Mouse (Mus musculus) midbrain, postnatal 0 days (tissue): Measurements from ENCODE around the gene Srrd. TPM values are rescaled to one million over a fixed set of nuclear protein-coding genes. Genes with fewer than 3 reads are reported as not detected.

ENCODE experiments used
- ATAC-seq: fragments of 200-750 bp; cut with Nextera tagmentation; 2 replicates; pipeline ENCODE4 v1.8.0; 2017; ENCODE audit warnings: moderate number of reproducible peaks, mild to moderate bottlenecking, moderate TSS enrichment, moderate library complexity; ENCODE audit not compliant: low FRiP score
- DNase-seq: peaks from one replicate; pipeline ENCODE4 v3.0.0-alpha.2; 2015; ENCODE audit warnings: low spot score
- H3K27ac ChIP-seq: fragments of 300-500 bp; sonication (generic); 2 replicates; pipeline ENCODE4 v1.5.1; 2014; ENCODE audit warnings: low read depth, mild to moderate bottlenecking, low read length, mixed read lengths
- H3K27me3 ChIP-seq: fragments of 300-500 bp; sonication (generic); 2 replicates; pipeline ENCODE4 v1.6.1; 2014; ENCODE audit warnings: low read length, control low read depth, mixed read lengths; ENCODE audit not compliant: insufficient read depth
- H3K36me3 ChIP-seq: fragments of 300-500 bp; sonication (generic); 2 replicates; pipeline ENCODE4 v1.6.1; 2014; ENCODE audit warnings: low read length, control low read depth, mixed read lengths; ENCODE audit not compliant: insufficient read depth
- H3K4me1 ChIP-seq: fragments of 300-500 bp; sonication (generic); 2 replicates; pipeline ENCODE4 v1.6.1; 2014; ENCODE audit warnings: mild to moderate bottlenecking, control low read depth, antibody characterized with exemption, low read length, mixed read lengths; ENCODE audit not compliant: insufficient read depth
- H3K4me2 ChIP-seq: fragments of 300-500 bp; sonication (generic); 2 replicates; pipeline ENCODE4 v1.6.1; 2014; ENCODE audit warnings: low read depth, mild to moderate bottlenecking, low read length, mixed read lengths; ENCODE audit not compliant: poor library complexity, severe bottlenecking
- H3K4me3 ChIP-seq: fragments of 300-500 bp; sonication (generic); 2 replicates; pipeline ENCODE4 v1.5.1; 2014; ENCODE audit warnings: low read depth, mild to moderate bottlenecking, low read length, moderate library complexity
- H3K9ac ChIP-seq: fragments of 300-500 bp; sonication (generic); replicated peaks from 2 replicates; pipeline ENCODE4 v1.6.1; 2014; ENCODE audit warnings: mild to moderate bottlenecking, low read length, moderate library complexity, mixed read lengths; ENCODE audit not compliant: poor library complexity, severe bottlenecking
- H3K9me3 ChIP-seq: fragments of 300-500 bp; sonication (generic); 2 replicates; pipeline ENCODE4 v1.6.1; 2016; ENCODE audit warnings: low read length, control low read depth
- CTCF ChIP-seq: IDR thresholded peaks from 2 replicates; pipeline ENCODE4 v1.5.1; 2016; ENCODE audit warnings: antibody characterized with exemption, mild to moderate bottlenecking
- WGBS: fragments of 180-500 bp; shearing (Covaris S2); extraction: QIAGEN DNeasy Blood & Tissue Kit; methylation state at CpG from one replicate; pipeline ENCODE4 v1.1.7; 2014; 5-methylcytosine and 5-hydroxymethylcytosine counted together
- polyA plus RNA-seq: library from polyadenylated mRNA; unstranded; fragments of >200 nt; fragmentation: Nextera tagmentation; extraction: Ambion mirVana; gene quantifications from 2 replicates; pipeline ENCODE4 v1.2.1, GENCODE M21; 2015
- total RNA-seq: library from RNA; depleted of rRNA; stranded (reverse); fragments of >200 nt; gene quantifications from 2 replicates; pipeline ENCODE4 v1.2.3, GENCODE M21; 2014

Srrd gene
- total and polyA plus RNA-seq, 2 experiments from 2014 or later, result 49.0 to 60.5 TPM

DNA sequence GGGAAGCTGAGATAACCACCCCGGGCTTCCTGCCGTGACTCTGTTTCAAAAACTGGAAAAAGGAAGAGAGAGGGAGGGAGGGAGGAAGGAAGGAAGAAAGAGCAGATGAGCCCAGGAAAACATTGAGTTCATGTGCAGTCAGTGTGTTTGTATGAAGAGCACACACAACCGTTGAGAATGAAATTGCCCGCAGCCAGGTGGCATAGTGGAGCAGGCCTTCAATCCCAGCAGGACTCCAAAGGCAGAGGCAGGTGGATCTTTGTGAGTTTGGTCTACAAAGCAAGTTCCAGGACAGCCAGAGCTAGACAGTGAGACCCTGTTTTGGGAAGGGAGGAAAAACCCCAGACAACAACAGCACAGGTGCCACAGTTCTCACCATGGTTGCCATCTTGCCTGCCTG lies 24.5 kb upstream of the Srrd start:
- no peak overlapping the region for H3K4me3 ChIP-seq
- no peak overlapping the region for H3K9ac ChIP-seq
- no peaks in the 10 kb centered on the region for H3K27me3 ChIP-seq
- ATAC-seq (no peak), DNase-seq (no peak)
- H3K4me2 ChIP-seq, result no peak overlapping the region
- H3K4me1 ChIP-seq, result peaks cover 17% of the 10 kb centered on the region
- H3K36me3 ChIP-seq, result peaks cover 53% of the 10 kb centered on the region
- TF ChIP-seq CTCF, result peak; percentile 40
- no peak overlapping the region for H3K27ac ChIP-seq
- 93% methylated on average over 4 of the region's 4 CpGs for WGBS
- no peaks in the 10 kb centered on the region for H3K9me3 ChIP-seq

DNA sequence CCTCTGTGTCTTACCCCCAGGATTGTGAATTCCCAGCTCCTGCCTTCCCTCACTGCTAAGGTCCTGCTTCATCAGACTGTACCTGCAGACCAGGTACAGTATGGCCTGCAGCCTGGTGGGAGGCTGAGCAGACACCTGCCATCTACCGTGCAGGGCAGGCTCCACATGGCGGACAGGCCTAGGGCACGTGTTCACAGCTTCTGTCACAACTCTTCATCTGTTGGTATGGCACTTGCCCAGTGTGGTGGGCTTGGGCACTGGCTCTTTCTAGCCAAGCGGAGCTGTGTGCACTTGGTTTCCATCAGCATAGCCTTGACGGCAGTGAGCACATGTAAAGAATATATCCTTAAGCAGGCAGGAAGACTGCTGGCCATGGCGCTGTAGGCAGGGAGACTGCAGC lies 24.0 kb upstream of the Srrd start:
- no peak for DNase-seq
- ATAC-seq, result no peak
- H3K4me2 ChIP-seq, result no peak overlapping the region
- WGBS, result 97% methylated on average over 6 of the region's 6 CpGs
- H3K9me3 ChIP-seq, result no peaks in the 10 kb centered on the region
- H3K9ac ChIP-seq, result no peak overlapping the region
- H3K27ac ChIP-seq, result no peak overlapping the region
- no peak overlapping the region for H3K4me3 ChIP-seq
- no peaks in the 10 kb centered on the region for H3K27me3 ChIP-seq
- H3K36me3 ChIP-seq, result peaks cover 53% of the 10 kb centered on the region
- TF ChIP-seq CTCF, result no peak
- peaks cover 13% of the 10 kb centered on the region for H3K4me1 ChIP-seq

DNA sequence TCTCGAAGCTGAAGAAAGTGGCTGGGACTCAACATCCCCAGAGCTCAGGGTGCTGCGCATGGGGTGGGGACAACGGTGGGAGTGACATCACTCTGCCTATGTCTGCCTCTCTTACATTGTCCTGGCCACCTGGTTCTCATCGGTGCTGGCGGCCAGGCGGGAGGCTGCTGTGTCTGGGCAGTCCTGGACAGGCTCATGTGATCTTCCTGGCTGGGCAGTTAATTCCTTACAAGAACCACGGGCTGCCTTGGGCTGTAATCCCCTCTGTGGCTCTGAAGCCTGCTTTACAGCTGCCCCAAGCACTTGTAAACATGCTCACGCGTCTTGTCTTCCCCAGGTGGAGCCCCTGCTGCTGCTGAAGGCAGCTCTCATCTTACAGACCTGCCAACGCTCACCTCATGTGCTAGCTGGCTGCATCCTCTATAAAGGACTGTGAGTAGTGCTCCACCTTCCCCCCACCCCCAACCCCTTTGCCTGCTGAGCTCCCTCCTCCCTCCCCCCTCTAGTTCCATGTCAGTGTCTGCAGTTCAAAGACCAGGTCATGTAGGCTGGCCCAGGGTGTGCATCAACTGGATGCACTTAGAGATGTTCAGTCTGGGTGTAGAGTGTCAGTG lies 21.5 kb upstream of the Srrd start:
- ATAC-seq, result no peak
- Histone ChIP-seq H3K27ac (no peak overlapping the region), H3K36me3 (peaks cover 45% of the 10 kb centered on the region)

DNA sequence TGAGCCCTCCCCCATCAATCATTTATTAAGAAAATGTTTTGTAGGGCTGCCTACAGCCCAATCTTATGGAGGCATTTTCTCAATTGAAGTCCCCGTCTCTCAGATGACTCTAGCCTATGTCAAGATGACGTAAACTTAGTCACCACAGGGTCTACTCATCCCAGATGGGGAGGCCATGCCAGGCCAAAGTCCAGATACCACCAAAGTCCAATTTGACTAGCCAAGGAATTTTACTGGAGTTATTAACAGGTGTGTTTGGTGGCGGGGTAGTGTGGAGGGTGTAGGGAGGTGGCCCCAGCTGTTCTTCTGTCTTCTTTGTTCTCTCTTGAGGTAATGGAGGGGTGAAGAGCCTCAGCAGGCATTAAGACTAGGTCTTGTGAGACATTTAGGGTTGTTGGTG lies 17.2 kb upstream of the Srrd start:
- Histone ChIP-seq H3K4me2 (no peak overlapping the region), H3K9ac (no peak overlapping the region), H3K36me3 (peaks cover 40% of the 10 kb centered on the region), H3K27ac (no peak overlapping the region), H3K9me3 (no peaks in the 10 kb centered on the region), H3K4me3 (no peak overlapping the region), H3K4me1 (no peaks in the 10 kb centered on the region), H3K27me3 (no peaks in the 10 kb centered on the region)
- ATAC-seq (no peak), DNase-seq (no peak)
- WGBS, result 96% methylated on average over 3 of the region's 3 CpGs
- no peak for TF ChIP-seq CTCF

More for the DNA sequence above, 21.5 kb upstream of the Srrd start:
- Histone ChIP-seq H3K4me3 (no peak overlapping the region), H3K9me3 (no peaks in the 10 kb centered on the region), H3K4me1 (no peaks in the 10 kb centered on the region), H3K27me3 (no peaks in the 10 kb centered on the region), H3K4me2 (no peak overlapping the region), H3K9ac (no peak overlapping the region)
- 69% methylated on average over 10 of the region's 10 CpGs for WGBS
- no peak for TF ChIP-seq CTCF
- DNase-seq, result no peak

DNA sequence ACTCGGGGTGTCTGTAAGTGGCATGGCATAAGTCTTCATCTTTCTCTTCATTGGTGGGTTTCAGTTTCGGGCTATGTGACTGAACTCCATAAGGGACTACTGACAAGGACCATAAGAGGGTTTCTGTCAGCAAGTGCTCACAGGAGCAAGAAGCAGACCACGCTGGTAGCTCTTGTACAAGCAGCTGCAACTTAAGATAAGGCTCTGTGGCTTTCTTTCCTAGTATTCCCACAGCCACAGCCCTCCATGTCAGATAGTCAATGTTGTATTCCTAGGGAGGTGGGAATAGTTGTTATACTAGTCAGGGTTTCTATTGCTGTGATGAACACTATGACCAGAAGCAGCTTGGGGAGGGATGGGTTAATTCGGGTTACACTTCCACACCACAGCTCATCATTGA lies 16.7 kb upstream of the Srrd start:
- H3K9ac ChIP-seq, result no peak overlapping the region
- no peak overlapping the region for H3K27ac ChIP-seq
- no peak for DNase-seq
- H3K4me1 ChIP-seq, result no peaks in the 10 kb centered on the region
- TF ChIP-seq CTCF, result no peak
- H3K4me3 ChIP-seq, result no peak overlapping the region
- 96% methylated on average over 4 of the region's 4 CpGs for WGBS
- H3K9me3 ChIP-seq, result no peaks in the 10 kb centered on the region
- no peaks in the 10 kb centered on the region for H3K27me3 ChIP-seq
- H3K36me3 ChIP-seq, result peaks cover 39% of the 10 kb centered on the region
- no peak overlapping the region for H3K4me2 ChIP-seq
- ATAC-seq, result no peak

DNA sequence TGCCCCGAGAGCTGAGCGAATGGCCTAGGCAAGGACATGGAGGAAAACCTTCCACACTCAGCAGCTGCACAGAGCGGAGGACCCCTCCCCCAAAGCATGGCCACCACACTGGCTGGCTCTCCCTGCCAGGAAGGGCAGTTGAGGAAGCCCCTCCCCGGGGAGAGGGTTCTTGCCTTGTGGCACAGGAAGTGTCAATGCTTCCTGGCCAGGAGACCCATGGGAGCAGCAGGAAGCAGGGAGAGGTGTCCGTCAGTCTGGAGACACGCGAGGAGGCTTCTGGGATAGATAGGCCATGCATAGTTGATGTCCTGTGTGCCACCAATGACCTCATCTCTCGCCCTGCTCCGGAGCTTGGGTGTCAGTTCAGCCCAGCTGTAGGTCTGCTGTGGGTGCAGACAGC lies 13.5 kb upstream of the Srrd start:
- H3K27me3 ChIP-seq, result no peaks in the 10 kb centered on the region
- H3K27ac ChIP-seq, result no peak overlapping the region
- H3K4me1 ChIP-seq, result no peaks in the 10 kb centered on the region
- no peak overlapping the region for H3K4me2 ChIP-seq
- no peak overlapping the region for H3K4me3 ChIP-seq
- peaks cover 38% of the 10 kb centered on the region for H3K36me3 ChIP-seq
- 87% methylated on average over 9 of the region's 9 CpGs for WGBS
- no peak for TF ChIP-seq CTCF
- H3K9me3 ChIP-seq, result no peaks in the 10 kb centered on the region
- DNase-seq (no peak), ATAC-seq (no peak)
- no peak overlapping the region for H3K9ac ChIP-seq
